Mouse (Mus musculus): ENCODE data around the gene Grin2d.

Grin2d gene

GRCm38 (mm10) chr7:45850661-45851060 lies 27.5 kb downstream of the Grin2d start:
- DNase-seq: no peak

- no peak for DNase-seq
These were observed 29.6 kb downstream of the Grin2d start for GRCm38 (mm10) chr7:45848447-45849027.

- no peak for DNase-seq
These were observed 35.0 kb downstream of the Grin2d start for GRCm38 (mm10) chr7:45842950-45843744.

- DNase-seq: peak; percentile 16
These were observed 44.3 kb downstream of the Grin2d start for GRCm38 (mm10) chr7:45833924-45834323.

- peak; percentile 35 for DNase-seq
These were observed 44.9 kb downstream of the Grin2d start for GRCm38 (mm10) chr7:45833148-45833790.

GRCm38 (mm10) chr7:45832428-45832827 lies 45.8 kb downstream of the Grin2d start:
- no peak for DNase-seq

GRCm38 (mm10) chr7:45831128-45831525 lies 47.1 kb downstream of the Grin2d start:
- no peak for DNase-seq

- peak; percentile 82 for DNase-seq
These were observed 47.6 kb downstream of the Grin2d start, which contains the start of gene Grwd1 for GRCm38 (mm10) chr7:45830427-45831127. Gene Grwd1, minus strand, starts transcription at chr7:45830944.

GRCm38 (mm10) chr7:45826631-45827030 lies 51.5 kb downstream of the Grin2d start:
- DNase-seq: no peak

GRCm38 (mm10) chr7:45824598-45824997 lies 53.6 kb downstream of the Grin2d start, which contains the start of gene Kcnj14:
Gene Kcnj14, minus strand, starts transcription at chr7:45824782.
- no peak for DNase-seq

GRCm38 (mm10) chr7:45820913-45821312 lies 57.3 kb downstream of the Grin2d start:
- no peak for DNase-seq

- no peak for DNase-seq
These were observed 58.3 kb downstream of the Grin2d start for GRCm38 (mm10) chr7:45819843-45820242.

GRCm38 (mm10) chr7:45815984-45816351 lies 62.2 kb downstream of the Grin2d start:
- DNase-seq: no peak

- DNase-seq: no peak
These were observed 62.7 kb downstream of the Grin2d start for GRCm38 (mm10) chr7:45815323-45815983.

- DNase-seq: no peak
These were observed 63.3 kb downstream of the Grin2d start for GRCm38 (mm10) chr7:45814841-45815240.

GRCm38 (mm10) chr7:45813787-45814779 lies 64.1 kb downstream of the Grin2d start, which contains the start of gene Cyth2:
Gene Cyth2, minus strand, starts transcription at chr7:45814581.
- peak; percentile 99 for DNase-seq

- DNase-seq: no peak
These were observed 65.3 kb downstream of the Grin2d start for GRCm38 (mm10) chr7:45812921-45813320.

GRCm38 (mm10) chr7:45809276-45810075 lies 68.7 kb downstream of the Grin2d start:
- DNase-seq: no peak

- peak; percentile 34 for DNase-seq
These were observed 69.7 kb downstream of the Grin2d start for GRCm38 (mm10) chr7:45808471-45808870.

GRCm38 (mm10) chr7:45805941-45806340 lies 72.2 kb downstream of the Grin2d start:
- DNase-seq: peak; percentile 22
